Mouse (Mus musculus): Measurements from ENCODE around the gene Cmss1. TPM values are rescaled to one million over a fixed set of nuclear protein-coding genes. Genes with fewer than 3 reads are reported as not detected.

Gene Cmss1
- polyA plus RNA-seq (2012; rRNA removed; ENCODE audit: low replicate concordance): 7.5 and 7.7 TPM in 2 replicates

DNA sequence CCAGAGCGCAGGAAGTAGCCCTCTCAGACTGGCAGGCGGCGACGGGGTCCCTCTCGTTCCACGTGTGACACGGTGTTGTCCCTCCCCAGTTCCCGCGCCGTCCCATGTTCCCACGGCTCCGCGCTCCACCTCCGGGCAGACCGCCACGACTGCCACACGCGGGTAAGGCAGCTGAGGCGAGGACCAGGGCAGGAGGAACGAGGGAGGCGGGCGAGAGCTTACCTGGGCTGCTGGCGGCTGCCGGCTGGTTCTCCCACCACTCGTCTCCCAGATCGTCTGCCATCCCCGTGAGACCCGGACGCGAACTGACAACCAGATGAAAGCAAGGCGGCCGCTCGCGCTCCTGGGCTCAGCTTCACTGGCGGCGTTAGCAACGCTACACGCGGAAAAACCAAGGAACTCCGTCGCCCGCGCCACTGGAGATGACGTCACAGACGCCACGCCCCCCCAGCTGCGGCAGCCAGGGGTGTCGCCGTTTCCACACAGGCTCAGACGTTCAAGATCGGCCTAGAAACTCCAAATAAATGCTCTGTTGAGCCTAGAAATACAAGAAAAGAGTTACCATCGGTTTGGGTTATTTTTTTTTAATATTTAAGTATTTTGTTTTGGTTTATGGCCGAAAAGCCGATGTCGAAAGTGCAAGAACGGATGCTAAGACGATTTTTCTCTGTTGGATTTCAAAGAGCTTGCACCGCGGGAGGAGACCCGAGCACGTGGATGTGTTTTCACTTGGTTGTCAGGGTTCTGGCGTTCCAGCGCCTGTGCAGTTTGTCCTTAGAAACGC, at the start of gene Cmss1:
Cmss1 (minus strand) TSS at position 421 of the 784 bp plus-strand sequence.

GRCm38 (mm10) chr16:57352751-57353150, 253.9 kb downstream of the Cmss1 start, which contains the start of gene Filip1l:
TSS of gene Filip1l (plus strand) at chr16:57353093.

GRCm38 (mm10) chr16:57292765-57293164, 313.9 kb downstream of the Cmss1 start, which contains the start of gene Tmem30c:
TSS of gene Tmem30c (minus strand) at chr16:57292865.

Other genes starting within 250 kb of the Cmss1 start
- gene Col8a1, start 147.9 kb upstream of the Cmss1 start, polyA plus RNA-seq (2012; rRNA removed; ENCODE audit: low replicate concordance): 1.9 and 2.9 TPM in 2 replicates